Mouse (Mus musculus) small intestine, adult 2 months (tissue): ENCODE results near the gene Snd1.

Experiments
- CTCF ChIP-seq: fragments of 200-500 bp; IDR thresholded peaks from 2 replicates; pipeline ENCODE4 v1.5.1; 2012; ENCODE audit warnings: low read depth, mild to moderate bottlenecking, control low read depth, inconsistent platforms, low read length, moderate library complexity, mixed read lengths; ENCODE audit not compliant: insufficient replicate concordance, insufficient read length; ENCODE audit errors: extremely low read depth
- POLR2A ChIP-seq: fragments of 200-500 bp; IDR thresholded peaks from 2 replicates; pipeline ENCODE4 v1.6.1; 2012; ENCODE audit warnings: low read depth, mild to moderate bottlenecking, control low read depth, inconsistent platforms, low read length, moderate library complexity

DNA sequence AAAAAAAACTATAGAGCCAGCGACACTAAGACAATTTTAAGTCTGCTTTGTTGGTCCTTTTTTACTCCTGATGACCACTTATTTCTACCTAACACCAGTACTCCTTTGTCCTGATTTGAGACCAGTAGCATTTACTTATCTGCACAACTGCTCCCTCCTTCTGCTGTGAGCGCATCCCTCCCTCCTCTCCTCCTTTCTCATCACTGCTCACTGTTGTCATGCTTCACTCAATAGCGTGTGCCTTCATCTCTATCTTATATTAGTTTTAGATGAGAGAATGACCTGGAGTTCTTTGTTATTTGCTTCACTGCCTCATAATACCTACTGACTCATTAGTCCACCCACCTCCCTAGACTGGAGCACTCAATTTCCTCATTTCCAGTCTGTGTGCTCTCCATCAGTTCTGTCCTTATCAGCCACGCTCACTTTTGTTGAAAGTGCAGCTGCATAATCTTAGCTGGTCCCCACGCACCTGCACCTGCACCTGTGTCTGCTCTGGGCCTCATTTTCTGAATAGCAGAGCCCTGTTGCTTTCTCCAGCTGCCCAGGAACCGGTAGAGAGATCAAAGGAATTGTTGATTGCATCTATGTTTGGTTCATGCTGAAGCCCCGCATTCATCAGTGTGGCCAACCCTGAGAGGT lies 242.4 kb downstream of the Snd1 start:
- TF ChIP-seq CTCF = no peak
- TF ChIP-seq POLR2A = no peak
